Mouse (Mus musculus): ENCODE measurements around the gene Fpgs. TPM values are rescaled to one million over a fixed set of nuclear protein-coding genes. Genes with fewer than 3 reads are reported as not detected.

The Fpgs gene
- total and polyA plus RNA-seq, 3 experiments = 40.0 to 73.9 TPM; not detected in 1

DNA sequence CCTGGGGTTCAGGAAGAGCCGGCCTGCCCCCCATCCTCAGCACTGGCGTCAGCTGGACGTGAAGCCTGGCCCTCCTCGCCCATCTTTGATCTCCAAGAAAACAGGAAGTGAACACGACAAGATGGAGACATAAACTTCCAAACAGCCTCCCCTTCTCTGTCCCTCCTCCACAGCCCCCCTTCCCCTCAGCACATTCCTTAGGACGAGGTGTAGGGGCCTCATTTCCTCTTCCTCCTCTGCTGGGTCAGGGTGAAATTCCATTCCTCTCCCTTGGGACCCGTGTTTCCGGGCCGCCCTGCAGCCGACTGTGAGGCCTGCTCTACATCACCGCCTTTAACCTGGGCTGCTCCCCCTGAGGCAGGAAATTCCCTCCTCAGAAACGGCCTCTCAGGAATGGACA lies 48.1 kb downstream of the Fpgs start:
- no peak for DNase-seq (ENCODE audit: low read depth, low spot score)
- TF ChIP-seq SMC3 (IDR thresholded peaks at IDR 0.05; ENCODE audit: low read depth, low read length) (no peak), GABPA (IDR thresholded peaks at IDR 0.05; ENCODE audit: low read depth, low read length) (no peak), CHD1 (IDR thresholded peaks at IDR 0.05; ENCODE audit: low read depth, low read length) (no peak)
- no peak overlapping the region for H3K27ac ChIP-seq (ENCODE audit: control insufficient read depth, low read depth, low read length)
- H3K79me2 ChIP-seq (ENCODE audit: control insufficient read depth, insufficient read depth, low read length, poor library complexity) = no peaks in the 10 kb centered on the region
- no peaks in the 10 kb centered on the region for H3K27me3 ChIP-seq (ENCODE audit: control insufficient read depth in 1 of 2, insufficient read depth in 2 of 2, low read length in 2 of 2)
- no peaks in the 10 kb centered on the region for H3K9me3 ChIP-seq (replicated peaks; ENCODE audit: insufficient read depth, low read length)
- no peak overlapping the region for H3K9ac ChIP-seq (ENCODE audit: control insufficient read depth, low read depth, low read length, poor library complexity, severe bottlenecking)
- peaks cover 19 to 20% of the 10 kb centered on the region in 2 experiments for H3K4me1 ChIP-seq (ENCODE audit: control insufficient read depth in 1 of 2, insufficient read depth in 2 of 2, low read length in 2 of 2)
- H3K4me3 ChIP-seq (ENCODE audit: control insufficient read depth in 1 of 2, insufficient read depth in 1 of 2, low read depth in 2 of 2, low read length in 2 of 2) = no peak overlapping the region
- H3K36me3 ChIP-seq (ENCODE audit: control insufficient read depth in 1 of 2, insufficient read depth in 2 of 2, low read length in 2 of 2) = peaks cover 0 to 15% of the 10 kb centered on the region in 2 experiments; a peak in 2 of 4 replicates

GRCm38 (mm10) chr2:32655394-32655744 lies 48.6 kb downstream of the Fpgs start:
- no peaks in the 10 kb centered on the region for H3K27me3 ChIP-seq (ENCODE audit: control insufficient read depth in 1 of 2, insufficient read depth in 2 of 2, low read length in 2 of 2)
- no peak overlapping the region for H3K27ac ChIP-seq (ENCODE audit: control insufficient read depth, low read depth, low read length)
- peaks cover 0 to 15% of the 10 kb centered on the region in 2 experiments; a peak in 2 of 4 replicates for H3K36me3 ChIP-seq (ENCODE audit: control insufficient read depth in 1 of 2, insufficient read depth in 2 of 2, low read length in 2 of 2)
- H3K4me3 ChIP-seq (ENCODE audit: control insufficient read depth in 1 of 2, insufficient read depth in 1 of 2, low read depth in 2 of 2, low read length in 2 of 2) = no peak overlapping the region
- no peaks in the 10 kb centered on the region for H3K9me3 ChIP-seq (replicated peaks; ENCODE audit: insufficient read depth, low read length)
- H3K79me2 ChIP-seq (ENCODE audit: control insufficient read depth, insufficient read depth, low read length, poor library complexity) = no peaks in the 10 kb centered on the region
- TF ChIP-seq ZMIZ1 (IDR thresholded peaks at IDR 0.05; ENCODE audit: low read depth, low read length) = no peak
- TF ChIP-seq CHD1 (IDR thresholded peaks at IDR 0.05; ENCODE audit: low read depth, low read length) = no peak
- TF ChIP-seq TCF12 (IDR thresholded peaks at IDR 0.05; ENCODE audit: low read depth, low read length) = no peak
- no peak for TF ChIP-seq TBP (IDR thresholded peaks at IDR 0.05; ENCODE audit: low read depth, low read length)
- TF ChIP-seq POLR2AphosphoS2 (IDR thresholded peaks at IDR 0.05; ENCODE audit: low read length) = no peak
- no peak for TF ChIP-seq NRF1 (IDR thresholded peaks at IDR 0.05; ENCODE audit: insufficient read depth, low read depth, low read length, poor library complexity, severe bottlenecking)
- no peak for TF ChIP-seq ETS1 (IDR thresholded peaks at IDR 0.05; ENCODE audit: low read depth, low read length)
- no peak for TF ChIP-seq UBTF (IDR thresholded peaks at IDR 0.05; ENCODE audit: borderline replicate concordance, insufficient read depth, low read depth, low read length)
- no peak for DNase-seq (ENCODE audit: low read depth, low spot score)
- no peak overlapping the region for H3K9ac ChIP-seq (ENCODE audit: control insufficient read depth, low read depth, low read length, poor library complexity, severe bottlenecking)
- H3K4me1 ChIP-seq (ENCODE audit: control insufficient read depth in 1 of 2, insufficient read depth in 2 of 2, low read length in 2 of 2) = peaks cover 15 to 18% of the 10 kb centered on the region in 2 experiments

DNA sequence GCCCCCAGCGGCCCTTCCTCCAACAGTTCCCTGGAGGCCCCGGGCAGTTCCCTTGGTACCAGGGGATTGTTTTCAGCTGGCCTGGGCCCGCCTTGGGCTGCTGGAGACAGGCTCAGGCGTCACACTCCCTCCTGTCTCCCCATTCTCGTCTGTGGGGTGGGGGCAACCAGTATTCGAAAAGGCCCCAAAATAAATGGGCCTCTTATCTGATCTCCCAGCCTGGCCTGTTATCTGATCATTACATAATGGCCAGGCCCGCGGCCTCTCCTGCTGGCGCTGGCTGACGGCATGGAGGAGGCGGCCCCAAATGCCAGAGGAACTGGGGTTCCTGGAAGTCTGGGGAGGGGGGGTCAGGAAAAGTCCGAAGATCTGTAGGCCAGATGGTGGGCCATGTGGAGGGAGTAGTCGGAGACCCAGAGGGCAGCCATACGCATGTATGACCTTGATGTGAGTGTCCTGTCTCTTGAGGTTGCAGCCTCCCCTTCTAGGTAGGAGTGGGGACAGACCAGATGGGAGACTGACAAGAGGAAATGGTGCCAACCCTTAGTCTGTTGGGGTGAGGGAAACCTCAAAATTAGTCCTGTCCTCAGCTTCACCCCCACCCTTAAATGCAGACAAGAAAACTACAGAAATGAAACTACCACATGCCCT lies 49.1 kb downstream of the Fpgs start:
- Histone ChIP-seq H3K9ac (ENCODE audit: control insufficient read depth, low read depth, low read length, poor library complexity, severe bottlenecking) (no peak overlapping the region), H3K4me1 (ENCODE audit: control insufficient read depth in 1 of 2, insufficient read depth in 2 of 2, low read length in 2 of 2) (peaks cover 15% of the 10 kb centered on the region in 2 experiments), H3K36me3 (ENCODE audit: control insufficient read depth in 1 of 2, insufficient read depth in 2 of 2, low read length in 2 of 2) (peaks cover 0 to 15% of the 10 kb centered on the region in 2 experiments; a peak in 2 of 4 replicates), H3K4me3 (ENCODE audit: control insufficient read depth in 1 of 2, insufficient read depth in 1 of 2, low read depth in 2 of 2, low read length in 2 of 2) (no peak overlapping the region), H3K27ac (ENCODE audit: control insufficient read depth, low read depth, low read length) (no peak overlapping the region), H3K9me3 (replicated peaks; ENCODE audit: insufficient read depth, low read length) (no peaks in the 10 kb centered on the region), H3K27me3 (ENCODE audit: control insufficient read depth in 1 of 2, insufficient read depth in 2 of 2, low read length in 2 of 2) (no peaks in the 10 kb centered on the region), H3K79me2 (ENCODE audit: control insufficient read depth, insufficient read depth, low read length, poor library complexity) (no peaks in the 10 kb centered on the region)
- TF ChIP-seq MYB (IDR thresholded peaks at IDR 0.05; ENCODE audit: low read depth, low read length) (no peak), HCFC1 (IDR thresholded peaks at IDR 0.05; ENCODE audit: low read depth, low read length) (no peak), TBP (IDR thresholded peaks at IDR 0.05; ENCODE audit: low read depth, low read length) (no peak), CTCF (IDR thresholded peaks at IDR 0.05 in 2 of 3, conservative IDR thresholded peaks at IDR 0.05 in 1 of 3; ENCODE audit: control insufficient read depth in 1 of 3, insufficient read depth in 1 of 3, low read depth in 2 of 3, low read length in 3 of 3, poor library complexity in 1 of 3, severe bottlenecking in 1 of 3) (no peak), CHD1 (IDR thresholded peaks at IDR 0.05; ENCODE audit: low read depth, low read length) (no peak), ZC3H11A (IDR thresholded peaks at IDR 0.05; ENCODE audit: low read depth, low read length) (no peak), POLR2AphosphoS2 (IDR thresholded peaks at IDR 0.05; ENCODE audit: low read length) (no peak), MAFK (IDR thresholded peaks at IDR 0.05; ENCODE audit: borderline replicate concordance, low read depth, low read length) (no peak), ETS1 (IDR thresholded peaks at IDR 0.05; ENCODE audit: low read depth, low read length) (no peak), POLR2A (IDR thresholded peaks at IDR 0.05; ENCODE audit: control insufficient read depth in 1 of 2, insufficient read depth in 1 of 2, low read depth in 1 of 2, low read length in 2 of 2, poor library complexity in 1 of 2) (no peak), TAL1 (IDR thresholded peaks at IDR 0.05; ENCODE audit: low read length) (no peak), NELFE (IDR thresholded peaks at IDR 0.05; ENCODE audit: low read depth, low read length) (no peak), SIN3A (IDR thresholded peaks at IDR 0.05; ENCODE audit: low read length) (no peak), RAD21 (IDR thresholded peaks at IDR 0.05; ENCODE audit: low read depth, low read length) (no peak), POLR2AphosphoS5 (IDR thresholded peaks at IDR 0.05; ENCODE audit: borderline replicate concordance, low read depth, low read length) (no peak), UBTF (IDR thresholded peaks at IDR 0.05; ENCODE audit: borderline replicate concordance, insufficient read depth, low read depth, low read length) (no peak), USF1 (IDR thresholded peaks at IDR 0.05; ENCODE audit: low read depth, low read length) (no peak), ZMIZ1 (IDR thresholded peaks at IDR 0.05; ENCODE audit: low read depth, low read length) (no peak), MYC (IDR thresholded peaks at IDR 0.05; ENCODE audit: low read depth, low read length) (no peak), E2F4 (IDR thresholded peaks at IDR 0.05; ENCODE audit: borderline replicate concordance, low read depth, low read length) (no peak)
- no peak for DNase-seq (ENCODE audit: low read depth, low spot score)

All from MEL (cell line).